Mouse (Mus musculus) layer of hippocampus, adult 2 months (tissue): ENCODE data around the gene Nup153. TPM values are rescaled to one million over a fixed set of nuclear protein-coding genes. Genes with fewer than 3 reads are reported as not detected.

Experiments
- DNase-seq, 2 experiments: peaks; one replicate each; pipeline ENCODE4 v3.0.0; 2022; ENCODE audit warnings: low spot score in 2 of 2
- H3K27ac ChIP-seq: fragments of 200-600 bp; 2 replicates; pipeline ENCODE4 v1.8.1; 2022
- H3K4me3 ChIP-seq: fragments of 200-600 bp; 2 replicates; pipeline ENCODE4 v1.8.1; 2022; ENCODE audit warnings: mild to moderate bottlenecking
- CTCF ChIP-seq: fragments of 200-600 bp; conservative IDR thresholded peaks from 2 replicates; pipeline ENCODE4 v1.8.1; 2022; ENCODE audit warnings: antibody characterized with exemption, mild to moderate bottlenecking, moderate library complexity
- total RNA-seq, 2 experiments: library from RNA; stranded (reverse); gene quantifications; 2 replicates each; pipeline ENCODE4 v1.2.3; 2021

Gene Nup153
- total RNA-seq, 2 experiments from 2014 or later = 56.3 to 56.4 TPM

DNA sequence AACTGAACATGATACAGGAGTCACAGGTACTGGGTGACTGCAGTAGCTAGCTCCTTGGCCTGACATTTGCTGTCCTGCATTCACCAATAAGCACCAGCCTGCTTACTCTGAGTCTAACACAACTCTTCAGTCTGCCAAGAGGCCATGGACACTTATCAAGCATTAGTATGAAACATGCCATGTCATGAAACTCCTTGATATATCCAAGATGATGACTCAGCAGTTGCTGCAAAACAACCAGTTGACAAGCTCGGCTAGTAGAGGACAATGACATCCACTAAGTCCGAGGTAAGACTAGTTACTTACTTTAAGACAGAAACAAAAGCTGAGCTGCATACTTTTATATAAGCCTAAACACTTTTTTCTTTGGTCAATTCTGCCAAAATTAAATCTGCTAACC is 2.5 kb downstream of the Nup153 start:
- H3K4me3 ChIP-seq = no peak overlapping the region; the same call in 1 of the 2 replicates
- H3K27ac ChIP-seq = no peak overlapping the region
- TF ChIP-seq CTCF = no peak
- no peak for DNase-seq

DNA sequence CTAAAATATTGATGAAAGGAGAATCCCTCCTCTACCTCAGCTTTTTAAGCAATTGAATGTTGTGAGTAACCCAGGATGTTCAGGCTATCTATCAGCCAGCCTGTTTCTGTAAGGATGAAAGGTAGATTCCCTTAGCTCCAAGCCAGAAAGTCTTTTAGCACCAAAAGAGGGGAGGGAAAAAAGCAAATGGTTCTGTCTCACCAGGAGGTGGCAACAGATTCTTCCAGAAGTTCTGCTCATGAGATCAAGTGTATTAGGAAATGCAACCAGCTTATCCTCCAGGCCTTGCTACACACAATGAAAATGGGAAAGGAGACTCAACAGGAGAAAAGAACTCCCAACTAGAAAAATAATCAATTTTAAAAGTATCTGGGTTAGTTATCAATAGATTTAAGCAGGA is 3.4 kb downstream of the Nup153 start:
- Histone ChIP-seq H3K27ac (no peak overlapping the region), H3K4me3 (no peak overlapping the region)
- no peak for DNase-seq
- TF ChIP-seq CTCF = peak; percentile 68

DNA sequence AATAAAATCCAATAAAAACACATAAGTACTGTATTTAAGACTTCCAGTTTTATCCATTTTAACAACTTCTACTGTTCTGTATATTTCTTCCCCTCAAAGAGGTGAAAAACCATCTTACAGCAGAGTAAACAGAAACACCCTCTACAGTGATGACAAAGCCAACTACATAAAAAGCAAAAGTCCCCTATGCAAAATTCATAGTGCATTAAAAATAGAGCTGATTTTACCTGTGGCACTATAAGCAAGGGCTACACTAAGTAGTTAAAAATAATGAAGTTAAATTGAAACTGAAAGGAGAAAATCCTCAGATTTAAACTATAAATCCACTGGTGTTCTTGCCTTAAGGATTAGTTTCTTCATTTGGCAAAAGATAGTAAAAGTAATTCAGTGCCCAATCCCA is 6.7 kb downstream of the Nup153 start:
- Histone ChIP-seq H3K4me3 (no peak overlapping the region), H3K27ac (no peak overlapping the region)
- no peak for TF ChIP-seq CTCF
- no peak for DNase-seq

DNA sequence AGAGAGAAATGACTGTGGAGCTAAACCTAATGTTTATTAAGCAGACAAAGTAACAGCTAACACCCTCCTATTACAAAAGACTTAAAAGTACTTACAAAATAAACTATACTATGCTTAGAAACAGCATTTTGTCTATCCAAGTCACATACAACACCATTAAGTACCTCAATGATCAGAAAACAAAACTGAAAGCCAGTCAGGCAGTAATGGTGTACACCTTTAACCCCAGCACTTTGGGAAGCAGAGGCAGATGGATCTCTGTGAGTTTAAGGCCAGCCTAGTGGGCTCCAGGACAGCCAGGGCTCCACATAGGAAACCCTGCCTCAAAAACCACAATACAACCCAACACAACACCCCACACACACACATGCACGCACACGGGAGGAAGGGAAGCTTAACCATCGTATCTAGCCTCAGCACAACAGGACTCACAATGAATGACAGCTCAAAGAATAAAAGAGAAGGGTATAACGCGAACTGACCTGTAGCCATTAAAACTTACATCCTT is 8.8 kb downstream of the Nup153 start:
- DNase-seq = no peak
- TF ChIP-seq CTCF = no peak
- Histone ChIP-seq H3K4me3 (no peak overlapping the region), H3K27ac (no peak overlapping the region)

DNA sequence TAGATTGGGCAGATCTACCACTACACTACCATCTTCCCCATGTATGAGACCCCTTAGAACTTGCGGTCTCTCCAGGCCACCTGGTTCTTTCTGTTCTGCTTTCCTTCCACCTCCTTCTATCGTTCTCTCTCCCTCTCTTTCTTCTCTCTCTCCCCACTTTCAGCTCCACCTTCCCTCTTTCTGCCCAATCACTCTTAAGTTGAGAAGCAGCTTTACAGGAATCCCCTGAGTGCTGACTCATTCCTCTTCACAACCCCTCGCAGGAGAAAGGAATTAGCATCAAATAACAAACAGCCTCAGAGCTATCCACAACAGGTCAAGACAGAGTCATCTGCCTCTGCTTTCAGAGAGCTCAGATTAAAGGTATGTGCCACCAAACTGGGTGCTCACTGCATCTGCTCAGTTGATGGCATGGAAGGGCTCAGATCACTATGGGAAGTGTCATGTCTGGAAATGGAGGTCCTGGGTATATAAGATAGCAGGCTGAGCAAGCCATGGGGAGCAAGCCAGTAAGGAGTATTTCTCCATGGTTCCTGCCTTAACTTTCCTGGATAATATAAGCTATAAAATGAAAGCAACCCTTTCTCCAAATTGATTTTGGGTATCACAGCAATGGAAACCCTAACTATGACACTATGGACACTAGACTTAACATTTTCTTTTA is 11.6 kb downstream of the Nup153 start:
- Histone ChIP-seq H3K27ac (no peak overlapping the region), H3K4me3 (no peak overlapping the region)
- TF ChIP-seq CTCF = no peak
- no peak for DNase-seq

DNA sequence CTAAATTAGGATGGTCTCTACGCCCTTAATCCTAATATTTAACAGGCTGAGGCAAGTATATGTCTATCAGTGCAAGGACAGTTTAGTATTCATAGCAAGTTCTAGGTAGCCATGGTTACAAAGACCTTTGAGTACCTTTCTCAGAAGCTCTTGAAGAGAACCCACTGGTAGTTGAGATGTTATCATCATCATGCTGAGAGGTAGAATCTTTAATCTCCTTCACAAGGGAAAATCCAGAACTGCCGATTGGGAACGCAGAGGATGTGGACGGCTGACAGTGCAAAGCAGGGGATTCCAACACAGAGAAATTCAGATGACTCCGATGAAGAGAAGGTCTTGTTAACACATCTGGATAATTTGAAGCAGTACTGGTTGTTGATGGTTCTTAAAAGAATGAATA is 14.3 kb downstream of the Nup153 start:
- no peak overlapping the region for H3K4me3 ChIP-seq
- no peak for TF ChIP-seq CTCF
- DNase-seq = no peak

DNA sequence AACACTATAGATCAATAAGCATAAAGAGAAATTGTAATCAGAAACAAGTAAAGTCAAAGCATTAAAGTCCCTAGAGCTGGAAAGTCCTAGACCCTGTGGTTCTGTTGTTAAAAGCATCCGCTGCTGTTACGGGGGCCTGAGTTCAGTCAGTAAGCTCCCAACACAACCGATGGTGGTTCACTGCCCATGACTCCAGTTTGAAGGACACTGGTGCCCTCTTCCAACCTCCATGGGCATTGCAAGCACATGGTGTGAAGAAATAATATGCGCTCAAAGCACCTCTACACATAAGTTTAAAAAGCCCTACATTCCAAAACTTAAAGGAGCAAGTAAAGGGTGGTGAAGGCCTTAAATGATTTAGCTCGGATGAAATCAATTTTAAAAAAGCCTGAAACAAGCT is 24.6 kb downstream of the Nup153 start:
- Histone ChIP-seq H3K27ac (no peak overlapping the region), H3K4me3 (no peak overlapping the region)
- no peak for DNase-seq
- TF ChIP-seq CTCF = peak; percentile 52

More for the DNA sequence above, 14.3 kb downstream of the Nup153 start:
- no peak overlapping the region for H3K27ac ChIP-seq

DNA sequence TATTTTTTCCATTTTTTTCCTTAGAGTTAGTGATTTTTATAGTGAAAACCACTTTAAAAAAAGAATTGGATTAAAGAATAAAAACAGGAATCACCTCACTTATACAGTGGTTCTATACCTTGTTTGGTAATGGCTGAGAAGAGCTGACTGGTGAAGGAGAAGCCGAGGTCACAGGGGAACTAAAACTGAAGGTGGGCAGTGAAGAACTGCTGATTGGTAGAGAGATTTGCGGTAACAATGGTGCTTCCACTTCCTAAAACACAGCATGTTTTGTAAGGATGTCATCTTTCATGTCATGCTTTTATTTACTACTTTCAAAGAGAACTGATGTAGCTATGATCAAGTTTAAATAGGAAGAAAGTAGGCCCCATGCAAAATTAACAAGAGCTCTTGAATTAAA is 26.3 kb downstream of the Nup153 start:
- Histone ChIP-seq H3K27ac (no peak overlapping the region), H3K4me3 (no peak overlapping the region)
- TF ChIP-seq CTCF = no peak
- DNase-seq = no peak

DNA sequence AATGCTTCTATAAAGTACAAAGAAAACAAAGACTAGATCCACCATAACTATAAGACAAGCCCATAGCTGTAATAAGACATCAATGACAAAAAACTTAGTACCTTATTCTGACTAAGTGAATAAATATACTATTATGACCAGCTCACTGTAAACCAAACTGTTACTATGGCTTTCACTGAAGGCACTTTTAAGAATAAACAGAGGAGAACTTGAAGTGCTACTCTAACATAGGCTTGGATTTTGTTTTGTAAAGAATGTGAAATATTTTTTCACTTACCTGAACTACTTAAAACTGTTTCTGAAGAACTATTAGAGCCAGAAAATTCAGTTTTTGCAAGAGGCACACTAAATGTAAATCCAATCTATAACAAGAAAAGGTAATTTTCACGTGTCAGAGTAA is 28.4 kb downstream of the Nup153 start:
- TF ChIP-seq CTCF = no peak
- no peak overlapping the region for H3K27ac ChIP-seq
- no peak overlapping the region for H3K4me3 ChIP-seq
- no peak for DNase-seq

DNA sequence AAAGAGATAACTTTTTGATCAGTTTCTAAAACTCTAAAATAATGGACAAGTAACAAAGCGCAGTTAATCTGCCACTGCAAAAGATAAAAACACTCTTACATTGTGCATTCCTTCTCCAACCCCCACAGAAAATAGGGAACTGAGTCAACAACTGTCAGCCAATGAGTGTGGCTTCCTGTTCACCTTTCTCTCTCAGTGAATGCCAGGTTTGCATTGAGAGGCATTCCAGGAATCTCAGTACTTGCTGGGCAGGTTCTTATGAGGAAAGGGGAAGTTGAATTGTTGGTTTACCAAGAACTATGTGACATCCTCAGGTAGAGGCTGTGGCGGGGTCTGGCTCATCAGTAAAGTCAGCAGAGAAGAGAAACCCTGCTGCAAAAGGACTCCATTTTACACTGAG is 31.0 kb downstream of the Nup153 start:
- no peak for DNase-seq
- no peak for TF ChIP-seq CTCF
- no peak overlapping the region for H3K4me3 ChIP-seq
- H3K27ac ChIP-seq = no peak overlapping the region

DNA sequence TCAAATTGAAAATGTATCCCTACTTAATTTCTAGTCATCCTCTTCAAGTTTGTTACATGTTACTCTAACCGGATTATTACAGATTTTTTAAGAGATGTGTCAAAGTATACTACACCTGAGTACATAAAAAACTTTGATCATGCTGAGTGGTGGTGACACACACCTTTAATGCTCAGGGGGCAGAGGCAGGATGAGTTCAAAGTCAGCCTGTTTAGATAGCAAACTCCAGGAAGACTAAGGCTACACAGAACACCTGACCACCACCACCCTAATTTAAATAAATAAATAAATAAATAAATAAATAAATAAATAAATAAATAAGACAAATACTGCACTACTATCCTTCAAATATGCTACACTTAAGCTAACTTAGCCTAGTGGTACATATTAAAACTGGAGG is 31.8 kb downstream of the Nup153 start:
- no peak for TF ChIP-seq CTCF
- DNase-seq = no peak
- no peak overlapping the region for H3K27ac ChIP-seq
- no peak overlapping the region for H3K4me3 ChIP-seq

DNA sequence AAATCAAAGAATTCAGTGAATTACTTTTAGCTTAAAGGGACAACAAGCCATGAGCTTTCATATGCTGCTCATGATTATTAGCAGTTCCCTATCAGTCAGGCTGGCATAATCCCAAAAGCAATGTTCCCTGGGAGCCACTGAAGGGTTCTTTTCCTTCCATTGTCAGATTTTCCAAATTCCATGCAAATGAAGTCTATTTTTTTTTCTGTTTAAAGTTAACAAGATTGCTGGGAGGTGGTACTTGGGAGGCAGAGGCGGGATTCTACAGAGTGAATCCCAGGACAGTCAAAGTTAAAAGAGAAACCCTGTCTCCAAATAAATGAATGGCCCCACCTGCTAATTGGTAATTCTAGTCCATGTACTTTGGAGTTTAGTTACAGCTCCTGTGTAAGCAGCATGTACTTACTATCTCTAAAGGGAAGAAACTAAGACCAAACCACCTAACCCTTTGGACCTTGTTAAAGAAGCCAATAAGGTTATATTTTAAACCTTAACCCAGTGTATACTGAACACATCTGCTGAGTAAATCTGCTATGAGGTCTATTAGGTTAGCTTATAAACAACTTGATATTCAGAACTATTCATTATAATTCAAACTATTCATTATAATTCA is 32.3 kb downstream of the Nup153 start:
- no peak for DNase-seq
- TF ChIP-seq CTCF = no peak
- H3K27ac ChIP-seq = no peak overlapping the region
- H3K4me3 ChIP-seq = no peak overlapping the region

DNA sequence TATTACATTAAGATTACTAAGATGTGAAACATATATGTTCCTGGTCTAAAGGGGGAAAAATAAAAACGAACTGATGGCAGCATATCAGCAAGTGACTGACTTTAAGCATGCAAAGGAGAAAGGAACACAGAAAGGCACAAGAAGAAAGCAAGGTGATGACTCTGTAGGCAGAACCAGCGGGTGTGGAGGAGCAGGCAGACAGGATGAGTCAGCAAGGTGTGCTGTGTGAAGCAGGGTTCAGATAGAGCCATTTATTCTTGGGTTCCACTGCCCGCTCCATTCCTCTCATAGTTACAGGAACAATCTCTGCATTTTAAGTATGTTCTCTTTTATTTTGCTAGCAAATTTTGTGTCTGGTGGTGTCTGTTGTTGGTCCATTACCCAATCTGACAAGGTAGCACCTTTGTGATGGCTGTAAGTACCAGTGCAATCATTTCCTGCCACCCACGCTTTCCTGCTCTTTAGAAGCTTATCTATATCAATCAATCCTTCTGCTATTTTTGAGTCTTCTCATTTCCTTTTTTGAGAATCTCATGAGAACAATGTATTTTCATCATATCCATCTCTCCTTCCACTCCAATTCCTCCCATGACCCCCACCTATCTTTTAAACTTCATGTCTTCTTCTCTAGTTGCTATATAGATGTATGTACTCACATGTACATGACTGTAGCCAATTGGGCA is 37.0 kb downstream of the Nup153 start:
- DNase-seq = no peak
- Histone ChIP-seq H3K4me3 (no peak overlapping the region), H3K27ac (no peak overlapping the region)
- TF ChIP-seq CTCF = no peak
